Mouse (Mus musculus): ENCODE data around the gene Soga1. TPM values are rescaled to one million over a fixed set of nuclear protein-coding genes. Genes with fewer than 3 reads are reported as not detected.

Gene Soga1
- polyA plus RNA-seq, 1 experiment: 10.5 TPM

- DNase-seq (ENCODE audit: extremely low spot score in 1 of 2, low spot score in 1 of 2): no peak
Measured at GRCm38 (mm10) chr2:157081331-157081730, 2.3 kb upstream of the Soga1 start.

DNA sequence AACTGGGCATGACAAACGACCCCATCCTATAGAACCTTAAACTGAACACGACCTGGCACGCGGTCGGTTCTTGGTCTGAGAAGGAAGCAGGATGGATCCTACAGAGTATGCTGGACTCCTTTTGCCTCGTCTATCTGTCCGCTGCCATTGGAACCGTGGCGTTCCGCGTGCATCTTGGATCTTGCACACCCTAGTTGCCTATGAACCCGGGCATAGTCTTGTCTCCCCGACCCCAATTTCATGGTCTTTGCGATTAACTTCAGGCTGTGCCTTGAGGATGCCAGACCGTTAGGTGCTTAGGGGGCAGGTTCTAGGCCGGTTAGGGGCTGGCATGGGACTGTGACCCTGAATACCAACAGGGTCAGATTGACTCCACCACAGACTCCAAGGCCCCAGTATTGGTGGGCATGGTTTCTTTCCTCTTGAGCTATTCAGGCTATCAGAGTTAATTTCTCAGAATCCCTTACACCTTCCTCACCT, 687 bp upstream of the Soga1 start:
- DNase-seq (ENCODE audit: extremely low spot score in 1 of 2, low spot score in 1 of 2): no peak

- no peak for DNase-seq (ENCODE audit: extremely low spot score in 1 of 2, low spot score in 1 of 2)
Measured at GRCm38 (mm10) chr2:157078059-157078792, 828 bp downstream of the Soga1 start.

DNA sequence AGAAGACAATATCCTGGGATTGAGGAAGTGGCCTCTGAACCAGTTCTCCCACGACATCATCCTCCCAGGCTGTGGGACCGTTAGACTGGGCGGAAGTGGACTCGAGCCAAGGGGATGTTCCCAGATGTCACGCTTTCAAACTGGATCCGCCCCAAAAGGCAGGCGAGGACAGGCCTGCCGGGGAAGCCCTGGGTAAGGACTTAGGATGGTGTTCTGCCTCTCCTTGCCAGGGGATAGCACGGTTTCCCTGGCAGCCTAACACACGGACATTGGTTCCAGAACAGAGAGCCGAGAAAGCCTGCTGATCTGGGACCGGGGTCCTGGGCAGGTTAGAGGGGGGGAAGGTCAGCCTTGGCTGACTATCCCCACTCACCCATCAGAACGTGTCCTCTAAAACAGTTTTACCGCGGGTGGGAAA, 1.4 kb downstream of the Soga1 start:
- peak in 1 of 2 experiments; percentile 69 for DNase-seq (ENCODE audit: extremely low spot score in 1 of 2, low spot score in 1 of 2)

DNA sequence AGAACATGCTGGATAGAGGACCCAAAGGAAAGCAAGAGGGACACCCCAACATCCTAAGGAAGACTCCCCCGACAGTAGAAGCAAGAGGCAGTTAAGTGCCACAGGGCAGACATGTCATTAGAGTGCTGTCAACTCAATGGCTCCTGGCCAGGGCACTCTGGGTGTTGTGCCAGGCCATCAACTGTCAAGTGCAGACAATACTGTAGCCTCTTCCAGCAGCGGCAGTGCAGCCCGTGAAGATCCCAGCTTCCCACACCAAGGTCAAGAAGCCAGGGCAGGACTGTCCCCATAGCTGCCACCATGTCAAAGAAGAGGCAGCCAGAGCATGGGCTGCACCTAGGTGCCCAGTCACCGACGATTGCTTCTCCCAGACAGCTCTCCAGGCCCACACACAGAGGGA, 1.9 kb downstream of the Soga1 start:
- DNase-seq (ENCODE audit: extremely low spot score in 1 of 2, low spot score in 1 of 2): no peak

DNA sequence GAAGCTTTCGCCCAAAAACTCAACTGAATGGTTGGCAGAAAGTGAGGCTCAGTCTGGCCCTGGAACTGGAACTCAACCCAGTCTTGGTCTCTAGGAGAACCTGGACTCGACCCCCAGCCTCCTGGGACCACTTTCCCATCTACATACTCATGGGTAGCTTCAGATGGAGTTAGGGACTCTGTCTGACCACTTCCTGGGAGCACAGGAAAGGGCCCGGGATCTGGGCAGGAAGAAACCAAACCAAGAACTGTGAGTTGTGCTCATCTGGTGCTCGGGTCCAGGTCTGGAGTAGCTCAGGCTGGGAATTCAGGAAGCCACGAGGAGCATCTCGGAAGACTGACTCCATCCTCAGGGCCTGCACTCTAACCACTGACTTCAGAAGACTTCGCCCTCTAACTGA, 2.5 kb downstream of the Soga1 start:
- no peak for DNase-seq (ENCODE audit: extremely low spot score in 1 of 2, low spot score in 1 of 2)

- DNase-seq (ENCODE audit: extremely low spot score in 1 of 2, low spot score in 1 of 2): no peak
Measured at GRCm38 (mm10) chr2:157075685-157076084, 3.4 kb downstream of the Soga1 start.

DNA sequence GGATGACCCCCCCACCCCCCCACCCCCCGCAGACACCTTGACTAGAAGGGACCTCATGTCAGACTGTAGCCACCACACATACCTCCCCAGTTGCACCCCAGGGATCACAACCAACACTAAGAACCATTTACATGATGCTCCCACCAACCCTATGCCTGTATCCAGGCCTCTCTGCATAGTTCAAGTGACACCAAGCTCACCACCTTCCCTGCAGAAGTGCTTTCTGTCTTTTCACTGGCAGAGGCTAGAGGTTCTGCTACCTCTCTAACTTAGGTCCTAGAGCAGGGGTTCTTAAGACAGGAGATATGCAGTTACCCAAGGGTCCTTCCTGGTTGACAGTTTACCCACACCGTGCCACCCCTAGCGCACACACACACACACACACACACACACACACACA, 3.8 kb downstream of the Soga1 start:
- DNase-seq (ENCODE audit: extremely low spot score in 1 of 2, low spot score in 1 of 2): no peak

GRCm38 (mm10) chr2:157074772-157075171, 4.3 kb downstream of the Soga1 start:
- DNase-seq (ENCODE audit: extremely low spot score in 1 of 2, low spot score in 1 of 2): no peak

- DNase-seq (ENCODE audit: extremely low spot score in 1 of 2, low spot score in 1 of 2): no peak
Measured at GRCm38 (mm10) chr2:157074186-157074724, 4.8 kb downstream of the Soga1 start.

- DNase-seq (ENCODE audit: extremely low spot score in 1 of 2, low spot score in 1 of 2): no peak
Measured at GRCm38 (mm10) chr2:157073378-157074052, 5.5 kb downstream of the Soga1 start.

DNA sequence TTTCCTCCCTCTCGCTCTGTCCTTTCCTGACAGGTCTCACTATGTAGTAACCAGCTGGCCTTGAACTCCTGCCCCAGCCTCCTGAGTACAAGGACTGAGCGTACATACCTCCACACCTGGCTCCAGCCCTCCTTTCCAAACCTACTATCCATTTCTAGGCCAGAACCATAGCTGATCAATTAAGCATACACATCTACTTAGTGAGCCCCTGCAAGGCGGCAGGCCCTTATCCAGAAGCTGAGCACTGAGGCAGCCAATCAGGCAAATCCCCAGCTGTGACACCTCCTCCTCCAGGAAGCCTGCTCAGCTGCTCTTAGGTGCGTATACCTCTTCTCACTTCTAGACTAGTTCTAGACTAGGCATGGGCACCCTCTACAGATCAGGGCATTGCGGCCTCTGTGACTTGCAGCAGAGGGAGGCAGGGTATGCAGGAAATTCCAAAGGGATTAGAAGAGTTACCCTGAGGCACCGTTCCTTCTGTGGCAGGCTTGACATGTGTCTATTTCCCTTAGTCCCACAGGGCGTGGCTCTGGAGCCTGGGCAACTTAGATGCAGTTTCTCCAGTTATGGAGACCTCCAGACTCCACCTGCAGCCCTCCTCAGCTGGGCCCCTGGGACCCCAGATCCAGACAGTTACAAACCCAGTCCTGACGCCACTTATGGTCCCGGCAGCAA, 6.6 kb downstream of the Soga1 start:
- no peak for DNase-seq (ENCODE audit: extremely low spot score in 1 of 2, low spot score in 1 of 2)

DNA sequence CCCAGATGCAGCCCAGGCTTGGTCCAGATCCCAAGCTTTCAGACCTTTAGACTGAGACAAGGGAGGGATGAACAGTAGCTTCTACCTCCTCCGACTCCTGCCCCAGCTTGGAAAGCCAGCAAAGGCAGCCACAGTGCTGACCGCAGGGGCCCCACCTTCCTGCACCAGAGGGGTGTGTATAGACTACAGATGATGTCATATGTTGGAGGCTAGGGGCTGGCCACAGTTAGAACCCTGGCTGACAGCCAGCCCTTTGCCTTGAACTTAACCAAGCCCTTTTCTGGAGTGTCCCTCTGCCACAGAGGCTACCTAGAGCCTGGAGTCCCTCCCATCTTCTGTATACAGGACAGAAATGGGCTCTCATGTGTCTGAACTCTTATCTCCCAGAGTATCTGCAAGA, 7.5 kb downstream of the Soga1 start:
- DNase-seq (ENCODE audit: extremely low spot score in 1 of 2, low spot score in 1 of 2): no peak

DNA sequence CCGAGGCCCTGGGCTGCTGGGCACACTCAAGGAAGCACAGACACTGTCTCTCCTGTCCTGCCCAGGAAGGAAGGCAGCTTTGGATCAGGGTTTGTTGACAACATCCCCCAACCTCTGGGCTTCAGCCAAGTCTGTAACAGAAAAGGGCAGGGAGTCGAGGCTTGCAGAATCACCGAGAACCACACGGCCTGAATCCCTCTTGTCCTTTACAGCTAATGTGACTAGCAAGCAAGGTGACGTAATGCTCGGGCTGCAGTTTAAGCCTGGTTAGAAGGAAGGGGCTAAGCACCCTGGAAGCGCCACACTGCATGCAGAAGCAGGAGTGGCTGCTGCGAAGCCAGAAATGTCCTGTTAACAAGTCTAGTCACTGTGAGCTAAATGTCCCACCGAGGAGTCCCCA, 8.7 kb downstream of the Soga1 start:
- no peak for DNase-seq (ENCODE audit: extremely low spot score in 1 of 2, low spot score in 1 of 2)

GRCm38 (mm10) chr2:157069755-157070315, 9.2 kb downstream of the Soga1 start:
- DNase-seq (ENCODE audit: extremely low spot score in 1 of 2, low spot score in 1 of 2): no peak

GRCm38 (mm10) chr2:157069355-157069735, 9.7 kb downstream of the Soga1 start:
- DNase-seq (ENCODE audit: extremely low spot score in 1 of 2, low spot score in 1 of 2): no peak

DNA sequence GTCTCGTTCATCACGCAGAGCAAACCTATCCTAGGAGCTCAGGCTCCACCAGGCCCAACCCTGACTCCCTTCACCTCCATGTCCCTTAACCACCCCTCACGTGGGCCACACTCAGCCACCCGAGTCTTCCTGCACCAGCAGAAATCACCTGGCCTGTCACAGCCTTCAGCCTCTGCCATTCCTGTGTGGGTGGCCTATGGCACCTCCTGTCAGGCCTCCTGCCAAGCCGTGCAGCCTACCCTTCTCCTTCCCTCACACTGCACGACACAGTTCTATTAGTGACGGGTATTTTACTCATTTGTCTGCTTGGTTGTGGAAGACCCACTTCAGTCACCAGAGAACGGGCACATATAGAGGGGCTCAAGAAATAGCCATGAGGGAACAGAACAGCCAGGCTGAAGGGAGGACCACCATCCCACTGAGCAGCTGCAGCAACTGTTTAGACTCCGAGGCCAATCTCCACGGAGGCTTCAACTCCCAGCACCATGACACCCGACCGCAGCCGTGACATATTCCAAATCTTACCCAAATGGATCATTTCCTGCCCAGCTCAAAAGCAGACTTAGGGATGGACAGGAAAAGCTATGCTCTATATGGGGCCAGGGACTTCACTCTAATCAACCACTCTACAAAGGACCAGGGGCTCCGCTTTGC, 10.2 kb downstream of the Soga1 start:
- DNase-seq (ENCODE audit: extremely low spot score in 1 of 2, low spot score in 1 of 2): no peak

- no peak for DNase-seq (ENCODE audit: extremely low spot score in 1 of 2, low spot score in 1 of 2)
Measured at GRCm38 (mm10) chr2:157066731-157067430, 12.2 kb downstream of the Soga1 start.

- DNase-seq (ENCODE audit: extremely low spot score in 1 of 2, low spot score in 1 of 2): no peak
Measured at GRCm38 (mm10) chr2:157065879-157066226, 13.2 kb downstream of the Soga1 start.

All from frontal cortex, adult 2 months (tissue).